Mouse (Mus musculus) liver, postnatal 0 days (tissue): ENCODE data around the gene Ccl11.

Experiments used
- CTCF ChIP-seq: sonication (generic); IDR thresholded peaks from 2 replicates; pipeline ENCODE4 v1.5.1; 2016; ENCODE audit warnings: antibody characterized with exemption, low read depth
- EP300 ChIP-seq: IDR thresholded peaks from 2 replicates; pipeline ENCODE4 v1.6.1; 2016; ENCODE audit warnings: antibody characterized with exemption, low read depth, mild to moderate bottlenecking

DNA sequence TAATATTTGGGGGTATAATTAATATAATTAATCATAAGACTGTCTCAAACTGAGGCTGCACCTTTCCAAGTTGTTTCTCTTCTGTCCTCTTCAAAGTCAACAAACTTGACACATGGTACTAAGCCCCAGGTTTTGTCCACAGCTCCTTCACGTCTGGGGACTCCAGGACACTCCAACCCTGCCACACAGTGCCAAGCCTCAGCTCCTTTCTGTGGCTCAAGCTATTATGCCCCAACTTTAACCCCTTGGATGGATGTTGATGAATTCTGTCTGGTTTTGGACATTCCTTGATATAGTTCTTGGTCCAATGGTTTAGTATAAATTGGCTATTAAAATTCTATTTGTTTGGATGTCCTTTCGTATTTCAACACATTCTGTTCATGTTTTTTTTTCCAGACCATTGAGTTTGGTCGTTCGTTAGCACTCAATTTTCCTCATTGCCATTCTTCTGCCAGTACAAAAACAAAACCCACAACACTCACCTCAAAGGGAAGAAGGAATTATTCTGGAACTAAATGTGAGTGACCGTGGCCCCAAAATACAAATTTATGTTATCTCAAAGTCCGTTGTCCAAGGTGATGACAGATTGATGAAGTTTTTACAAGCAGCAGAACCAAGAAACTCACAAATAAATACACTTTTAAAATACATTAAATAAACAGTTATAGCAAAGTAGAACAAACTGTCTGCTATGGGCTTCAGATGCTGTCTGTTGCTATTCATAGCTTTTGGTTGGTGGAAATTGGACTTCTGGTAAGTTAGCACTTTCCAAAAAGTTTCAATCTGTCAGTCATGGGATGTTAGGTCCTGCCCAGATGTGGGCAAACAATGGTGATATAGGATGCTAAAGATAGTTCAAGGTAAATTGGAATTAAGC is 53.0 kb downstream of the Ccl11 start:
- TF ChIP-seq CTCF (no peak), EP300 (no peak)
